Mouse (Mus musculus) kidney, adult 2 months (tissue): Measurements from ENCODE around the gene Nkg7.

Source experiments
- CTCF ChIP-seq: fragments of 200-500 bp; conservative IDR thresholded peaks from 2 replicates; pipeline ENCODE4 v1.5.1; 2011; ENCODE audit warnings: low read depth, mild to moderate bottlenecking, control low read depth, low read length, moderate library complexity, mixed read lengths; ENCODE audit not compliant: insufficient read depth, insufficient read length
- POLR2A ChIP-seq: fragments of 200-500 bp; IDR thresholded peaks from one replicate; pipeline ENCODE4 v1.6.1; 2011; ENCODE audit warnings: low read depth, low read length, control low read depth

- TF ChIP-seq CTCF (no peak), POLR2A (no peak)
These were observed 9.5 kb upstream of the Nkg7 start, which contains the start of gene Lim2 for GRCm38 (mm10) chr7:43427406-43427805.
